Mouse (Mus musculus) E14TG2a.4 (cell line): Measurements from ENCODE around the gene Chst12.

Experiments
- CTCF ChIP-seq: conservative IDR thresholded peaks from 2 replicates; pipeline ENCODE4 v1.5.1; 2014; ENCODE audit warnings: low read length
- NANOG ChIP-seq: IDR thresholded peaks from 2 replicates; pipeline ENCODE4 v1.6.1; 2014; ENCODE audit warnings: borderline replicate concordance, low read length, mixed read lengths
- POU5F1 ChIP-seq: IDR thresholded peaks from 2 replicates; pipeline ENCODE4 v1.6.1; 2014; ENCODE audit warnings: low read length, borderline replicate concordance

GRCm38 (mm10) chr5:140545651-140546050, 40.3 kb downstream of the Chst12 start:
- TF ChIP-seq CTCF (no peak), NANOG (no peak), POU5F1 (no peak)
